Mouse (Mus musculus): Measurements from ENCODE around the gene Ugt1a9.
"Not testable (repeated sequence)": the region's sequence is repeated elsewhere in the genome, so short reads cannot be mapped to it uniquely, and the experiment has no call there.

Gene Ugt1a9

DNA sequence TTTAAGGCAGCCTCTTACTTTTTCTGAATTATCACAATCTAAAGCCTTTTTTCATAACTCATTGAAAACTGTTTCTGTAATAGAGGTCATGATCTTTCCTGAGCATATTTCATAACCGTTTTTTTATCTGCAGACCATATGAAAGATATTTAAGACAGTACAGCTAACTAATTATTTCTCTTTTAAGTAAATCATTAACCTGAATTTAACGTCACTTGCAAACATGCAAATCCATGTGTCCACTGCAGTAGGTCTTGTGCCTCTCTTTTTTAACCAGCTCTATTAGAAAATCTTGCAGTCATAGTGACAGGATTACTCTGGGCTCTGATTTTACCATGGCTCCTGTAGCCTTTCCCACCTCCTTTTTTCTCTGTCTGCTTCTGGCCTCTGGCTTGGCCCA lies at the start of gene Ugt1a9:
Ugt1a9 (plus strand) TSS at position 306 of the 400 bp plus-strand sequence.
- no peak for DNase-seq (ENCODE audit: low read depth, low spot score)

DNA sequence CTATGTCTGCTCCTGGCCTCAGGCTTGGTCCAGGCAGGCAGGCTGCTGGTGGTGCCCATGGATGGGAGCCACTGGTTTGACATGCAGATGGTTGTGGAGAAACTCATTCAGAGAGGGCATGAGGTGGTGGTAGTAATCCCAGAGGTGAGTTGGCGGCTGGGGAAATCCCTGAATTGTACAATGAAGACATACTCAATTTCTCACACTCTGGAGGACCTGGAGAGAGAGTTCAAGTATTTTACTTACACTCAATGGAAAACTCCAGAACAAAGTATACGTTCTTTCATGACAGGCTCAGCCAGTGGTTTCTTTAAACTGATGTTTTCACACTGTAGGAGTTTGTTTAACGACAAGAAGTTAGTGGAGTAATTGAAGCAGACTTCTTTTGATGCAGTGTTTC lies 45.4 kb upstream of the Ugt1a9 start:
- DNase-seq (ENCODE audit: low read depth, low spot score) = not testable (repeated sequence)

DNA sequence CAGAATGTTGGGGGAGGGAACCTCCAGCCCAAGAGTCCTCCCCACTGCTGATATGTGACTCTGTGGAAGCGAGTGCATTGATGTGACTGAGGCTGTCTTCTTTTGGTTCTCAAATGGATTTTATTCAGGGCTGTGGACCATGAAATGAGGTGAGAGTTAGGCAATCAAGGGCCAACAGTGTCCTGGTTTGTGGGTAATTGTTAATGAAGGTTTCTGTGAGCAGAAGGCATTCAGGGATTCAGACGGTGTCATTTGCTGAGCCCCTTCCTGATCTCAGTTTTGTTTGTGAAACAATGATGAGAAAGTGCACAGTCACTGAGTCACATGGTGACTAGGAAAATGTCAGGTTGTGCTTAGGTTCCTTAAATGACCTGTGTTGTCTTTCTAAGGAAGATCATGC lies 27.6 kb upstream of the Ugt1a9 start:
- DNase-seq (ENCODE audit: low read depth, low spot score) = not testable (repeated sequence)

DNA sequence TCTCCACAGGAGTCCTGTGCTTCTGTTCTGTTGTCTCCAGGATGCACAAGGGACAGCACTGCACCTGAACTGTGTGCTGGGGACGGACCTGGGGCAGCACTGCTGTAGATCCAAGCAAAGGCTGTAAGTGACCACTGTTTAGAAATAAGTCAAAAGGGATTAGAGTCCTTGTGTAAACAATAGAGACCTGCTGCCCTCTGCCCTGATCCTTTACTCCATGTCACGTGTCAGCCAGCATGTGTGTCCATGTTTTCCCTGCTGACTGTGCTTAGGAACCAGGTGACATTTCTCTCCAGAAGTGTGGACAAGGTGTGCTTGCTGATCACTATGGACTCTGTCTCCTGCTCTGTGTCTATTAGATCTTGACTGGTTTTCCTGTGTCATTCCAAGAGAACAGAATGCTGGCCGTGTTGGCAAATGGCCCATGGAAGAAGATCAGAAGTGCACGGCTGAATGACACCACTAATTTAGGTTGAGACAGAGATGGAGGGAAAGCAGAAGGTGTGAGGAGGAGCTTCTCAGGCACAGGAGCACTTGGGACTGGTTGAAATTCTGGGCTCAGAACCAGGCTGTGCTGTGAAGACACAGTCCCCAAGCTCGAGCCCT lies 25.7 kb upstream of the Ugt1a9 start:
- DNase-seq (ENCODE audit: low read depth, low spot score) = not testable (repeated sequence)

DNA sequence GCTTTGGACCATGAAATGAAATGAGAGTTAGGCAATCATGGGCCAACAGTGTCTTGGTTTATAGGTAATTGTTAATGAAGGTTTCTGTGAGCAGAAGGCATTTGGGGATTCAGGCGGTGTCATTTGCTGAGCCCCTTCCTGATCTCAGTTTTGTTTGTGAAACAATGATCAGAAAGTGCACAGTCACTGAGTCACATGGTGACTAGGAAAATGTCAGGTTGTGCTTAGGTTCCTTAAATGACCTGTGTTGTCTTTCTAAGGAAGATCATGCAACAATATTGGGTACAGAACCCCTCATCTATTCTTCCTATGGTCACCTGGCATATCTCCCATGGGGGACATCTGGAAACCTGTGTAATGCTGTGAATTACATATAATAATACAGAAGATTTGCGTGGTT lies 23.2 kb upstream of the Ugt1a9 start:
- not testable (repeated sequence) for DNase-seq (ENCODE audit: low read depth, low spot score)

DNA sequence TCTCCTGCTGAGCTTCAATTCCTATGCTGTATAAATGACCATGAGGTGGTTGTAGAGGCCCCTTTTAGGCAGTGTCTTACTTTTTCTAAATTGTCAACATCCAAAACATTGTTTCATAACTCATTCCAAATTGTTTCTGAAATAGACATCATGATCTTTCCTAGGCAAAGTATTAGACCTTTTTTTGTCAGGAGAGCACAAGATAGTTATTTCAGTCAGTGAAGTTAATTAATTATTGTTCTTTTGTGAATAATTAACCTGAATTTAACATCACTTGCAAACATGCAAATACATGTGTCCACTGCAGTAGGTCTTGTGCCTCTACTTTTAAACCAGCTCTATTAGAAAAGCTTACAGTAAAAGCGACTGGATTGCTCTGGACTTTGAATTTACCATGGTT lies 15.5 kb upstream of the Ugt1a9 start, which contains the start of gene Ugt1a10:
Ugt1a10 (plus strand) TSS at position 301 of the 400 bp plus-strand sequence.
- DNase-seq (ENCODE audit: low read depth, low spot score) = no peak

DNA sequence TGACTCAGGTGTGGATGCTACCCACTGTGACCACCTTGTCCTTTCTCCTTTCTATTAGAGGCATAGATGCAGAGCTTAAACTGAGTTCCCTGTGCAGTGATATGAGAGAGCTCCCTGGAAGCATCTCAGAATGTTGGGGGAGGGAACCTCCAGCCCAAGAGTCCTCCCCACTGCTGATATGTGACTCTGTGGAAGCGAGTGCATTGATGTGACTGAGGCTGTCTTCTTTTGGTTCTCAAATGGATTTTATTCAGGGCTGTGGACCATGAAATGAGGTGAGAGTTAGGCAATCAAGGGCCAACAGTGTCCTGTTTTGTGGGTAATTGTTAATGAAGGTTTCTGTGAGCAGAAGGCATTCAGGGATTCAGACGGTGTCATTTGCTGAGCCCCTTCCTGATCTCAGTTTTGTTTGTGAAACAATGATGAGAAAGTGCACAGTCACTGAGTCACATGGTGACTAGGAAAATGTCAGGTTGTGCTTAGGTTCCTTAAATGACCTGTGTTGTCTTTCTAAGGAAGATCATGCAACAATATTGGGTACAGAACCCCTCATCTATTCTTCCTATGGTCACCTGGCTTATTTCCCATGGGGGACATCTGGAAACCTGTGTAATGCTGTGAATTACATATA lies 4.0 kb upstream of the Ugt1a9 start:
- not testable (repeated sequence) for DNase-seq (ENCODE audit: low read depth, low spot score)

DNA sequence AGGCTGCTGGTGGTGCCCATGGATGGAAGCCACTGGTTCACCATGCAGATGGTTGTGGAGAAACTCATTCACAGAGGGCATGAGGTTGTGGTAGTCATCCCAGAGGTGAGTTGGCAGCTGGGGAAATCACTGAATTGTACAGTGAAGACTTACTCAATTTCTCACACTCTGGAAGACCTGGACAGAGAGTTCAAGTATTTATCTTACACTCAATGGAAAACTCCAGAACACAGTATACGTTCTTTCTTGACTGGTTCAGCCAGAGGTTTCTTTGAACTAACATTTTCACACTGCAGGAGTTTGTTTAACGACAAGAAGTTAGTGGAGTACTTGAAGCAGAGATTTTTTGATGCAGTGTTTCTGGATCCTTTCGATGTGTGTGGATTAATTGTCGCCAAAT lies 302 bp downstream of the Ugt1a9 start:
- no peak for DNase-seq (ENCODE audit: low read depth, low spot score)

DNA sequence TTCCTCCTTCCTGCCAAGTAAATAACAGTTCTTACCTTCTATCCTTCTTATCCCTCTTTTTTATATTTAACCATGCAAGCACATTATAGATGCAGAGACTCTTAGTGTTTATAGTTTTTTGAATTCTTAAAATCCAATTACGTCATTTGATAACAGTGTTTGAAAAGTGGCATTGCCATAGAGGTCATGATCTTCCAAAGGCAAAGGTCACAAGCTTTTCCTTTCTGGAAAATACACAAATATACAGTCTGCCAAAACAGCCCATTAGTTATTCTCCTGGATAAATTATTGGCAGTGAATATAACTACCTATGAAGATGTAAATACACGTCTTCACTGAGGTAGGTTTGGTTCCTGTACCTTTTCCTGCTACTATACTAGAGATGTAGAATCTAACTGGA lies 3.9 kb downstream of the Ugt1a9 start:
- no peak for DNase-seq (ENCODE audit: low read depth, low spot score)

DNA sequence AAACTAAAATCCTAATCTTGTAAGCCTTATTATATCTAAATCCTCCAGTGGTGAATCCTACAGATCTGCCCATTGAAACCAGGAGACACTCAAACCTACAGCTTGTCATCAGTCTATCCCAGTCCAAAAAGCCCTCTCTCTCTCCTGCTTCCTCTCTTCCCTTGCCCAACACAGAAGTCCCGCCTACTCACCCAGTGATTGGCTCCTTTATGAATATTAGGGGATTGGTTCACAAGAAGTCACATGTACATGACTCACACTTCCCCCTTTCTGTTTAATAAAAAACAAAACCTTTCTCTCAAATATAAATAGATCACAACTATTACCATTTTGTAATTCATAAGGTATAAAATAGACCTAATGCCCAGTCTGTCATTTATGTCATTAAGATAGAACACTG lies 6.5 kb downstream of the Ugt1a9 start:
- peak; percentile 47 for DNase-seq (ENCODE audit: low read depth, low spot score)

DNA sequence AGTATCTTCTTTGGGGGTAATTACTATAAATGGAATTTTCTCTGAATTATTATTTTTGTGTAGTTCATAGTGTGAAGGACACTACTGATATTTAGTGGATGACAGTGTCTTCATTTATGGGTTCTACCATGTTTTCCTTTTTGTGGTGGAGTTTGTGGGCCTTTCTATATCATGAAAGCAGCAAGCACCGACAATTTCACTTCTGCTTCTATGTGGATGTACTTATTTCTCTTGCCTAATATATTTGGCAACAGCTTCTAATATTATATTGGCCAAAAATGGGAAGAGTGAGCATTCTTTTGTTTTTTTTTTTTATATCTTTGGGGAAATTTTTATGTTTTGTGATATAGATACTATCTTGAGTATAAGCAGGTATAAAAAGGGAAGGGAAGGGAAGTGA lies 11.1 kb downstream of the Ugt1a9 start:
- DNase-seq (ENCODE audit: low read depth, low spot score) = no peak

DNA sequence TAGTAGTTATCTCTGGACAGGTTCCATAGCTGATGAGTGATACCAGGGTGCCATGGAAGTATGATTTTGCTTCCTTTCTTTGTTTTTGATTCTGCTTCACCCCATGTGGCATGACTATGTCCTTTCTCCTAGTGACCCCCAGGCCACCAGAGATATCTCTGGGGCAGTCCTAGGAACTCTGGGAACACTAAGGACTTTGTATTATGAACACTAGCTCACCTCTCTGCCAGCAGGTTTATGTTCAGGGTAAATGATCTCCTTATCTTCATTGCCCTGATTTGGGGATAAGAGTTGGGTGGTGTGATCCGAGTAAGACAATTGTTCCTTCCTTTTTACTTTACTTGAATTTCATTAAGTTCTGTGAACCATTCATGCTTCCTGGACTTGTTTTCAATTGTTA lies 15.5 kb downstream of the Ugt1a9 start:
- DNase-seq (ENCODE audit: low read depth, low spot score) = no peak

DNA sequence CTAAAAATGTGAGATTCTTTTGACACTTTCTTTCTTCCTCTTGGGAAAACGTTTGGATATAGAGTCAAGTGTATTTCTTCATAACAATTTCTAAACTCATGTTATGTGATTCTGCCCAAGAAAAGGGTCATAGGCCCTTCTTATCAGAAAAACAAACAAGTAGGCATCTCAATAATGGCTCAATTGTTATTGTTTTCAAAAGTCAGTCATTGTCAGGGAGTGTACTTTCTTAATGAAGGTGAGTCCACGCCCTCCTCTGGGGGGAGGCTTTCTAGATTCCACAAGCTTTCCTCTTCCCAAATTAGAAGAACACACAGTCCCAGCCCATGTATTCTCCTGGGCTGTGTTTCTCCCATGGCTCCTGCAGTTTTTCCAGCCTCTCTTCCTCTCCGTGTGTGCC lies 16.9 kb downstream of the Ugt1a9 start, which contains the start of gene Ugt1a8:
Ugt1a8 (plus strand) TSS at position 301 of the 400 bp plus-strand sequence.
- DNase-seq (ENCODE audit: low read depth, low spot score) = no peak

DNA sequence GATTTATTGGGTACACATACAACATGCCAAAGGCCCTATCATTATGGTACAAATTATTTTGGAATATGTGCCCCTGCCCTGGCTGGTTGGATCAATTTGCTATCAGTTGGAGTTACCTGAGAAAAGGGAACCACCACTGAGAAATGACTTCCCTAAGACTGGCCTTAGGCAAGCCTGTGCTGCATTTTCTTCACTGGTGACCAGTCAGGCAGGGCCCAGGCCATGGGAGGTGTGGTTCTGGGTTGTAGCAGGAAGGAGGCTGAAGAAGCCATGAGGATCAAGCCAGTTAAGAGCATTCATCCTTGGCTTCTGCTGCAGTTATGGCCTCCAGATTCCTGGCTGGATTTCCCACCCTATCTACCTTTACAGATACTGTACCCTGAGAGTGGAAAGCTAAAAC lies 21.7 kb downstream of the Ugt1a9 start:
- DNase-seq (ENCODE audit: low read depth, low spot score) = no peak

DNA sequence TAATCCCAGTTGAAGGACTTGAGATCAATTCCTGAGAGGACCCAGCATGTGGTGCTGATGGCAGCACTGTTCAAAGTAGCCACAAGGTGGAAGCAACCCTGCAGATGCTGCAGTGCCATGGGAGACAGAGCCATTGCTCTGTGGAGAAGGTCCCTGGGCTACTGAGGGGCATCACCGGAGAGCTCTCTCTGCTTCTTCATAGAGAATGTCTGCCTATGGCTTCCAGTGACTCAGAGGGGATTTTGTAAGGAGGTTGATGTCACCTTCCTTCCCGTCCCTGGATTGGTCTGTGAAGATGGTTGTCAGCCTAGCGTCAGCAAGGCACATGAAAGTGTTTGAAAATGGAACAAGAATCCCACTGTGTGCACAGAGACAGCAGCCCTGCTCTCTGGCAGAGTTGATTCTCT lies 23.7 kb downstream of the Ugt1a9 start:
- peak; percentile 70 for DNase-seq (ENCODE audit: low read depth, low spot score)

DNA sequence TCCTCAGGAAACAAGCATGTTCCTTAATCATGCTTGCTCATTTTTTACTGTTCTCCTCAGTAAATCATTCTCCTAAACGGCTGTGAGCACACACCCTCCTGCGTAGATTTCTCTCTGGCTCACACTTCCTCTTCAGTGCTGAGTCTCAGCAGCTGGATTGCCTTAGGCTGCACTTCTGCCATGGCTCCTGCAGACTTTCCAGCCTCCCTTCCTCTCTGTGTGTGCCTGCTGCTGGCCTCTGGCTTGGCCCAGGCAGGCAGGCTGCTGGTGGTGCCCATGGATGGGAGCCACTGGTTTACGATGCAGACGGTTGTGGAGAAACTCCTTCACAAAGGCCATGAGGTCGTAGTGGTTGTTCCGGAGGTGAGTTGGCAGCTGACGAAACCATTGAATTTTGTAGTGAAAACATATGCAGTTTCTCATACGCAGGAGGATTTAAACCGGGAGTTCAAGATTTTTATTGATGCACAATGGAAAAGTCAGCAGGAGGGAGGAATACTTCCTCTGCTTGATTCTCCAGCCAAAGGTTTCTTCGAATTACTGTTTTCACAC lies 24.4 kb downstream of the Ugt1a9 start, which contains the start of gene Ugt1a7c:
Ugt1a7c (plus strand) TSS at position 122 of the 552 bp plus-strand sequence.
- peak; percentile 35 for DNase-seq (ENCODE audit: low read depth, low spot score)

DNA sequence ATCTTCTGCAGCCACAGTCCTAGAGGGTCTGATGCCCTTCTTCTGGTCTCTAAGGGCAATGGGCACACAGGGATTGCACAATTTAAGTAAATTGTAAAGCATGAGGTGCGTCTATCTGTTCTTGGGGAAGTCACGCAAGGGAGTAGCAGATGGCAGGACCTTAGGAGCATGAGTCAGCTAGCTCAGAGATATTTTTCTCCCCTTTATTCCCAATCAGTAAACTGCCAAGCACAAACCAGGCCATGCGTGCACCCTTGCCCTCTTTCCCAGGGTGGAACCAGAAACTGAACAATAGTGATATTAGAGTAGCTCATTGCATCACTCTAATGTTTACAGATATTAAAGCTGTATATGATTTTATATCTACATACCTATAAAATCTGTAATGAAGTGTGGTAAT lies 27.9 kb downstream of the Ugt1a9 start:
- DNase-seq (ENCODE audit: low read depth, low spot score) = not testable (repeated sequence)

DNA sequence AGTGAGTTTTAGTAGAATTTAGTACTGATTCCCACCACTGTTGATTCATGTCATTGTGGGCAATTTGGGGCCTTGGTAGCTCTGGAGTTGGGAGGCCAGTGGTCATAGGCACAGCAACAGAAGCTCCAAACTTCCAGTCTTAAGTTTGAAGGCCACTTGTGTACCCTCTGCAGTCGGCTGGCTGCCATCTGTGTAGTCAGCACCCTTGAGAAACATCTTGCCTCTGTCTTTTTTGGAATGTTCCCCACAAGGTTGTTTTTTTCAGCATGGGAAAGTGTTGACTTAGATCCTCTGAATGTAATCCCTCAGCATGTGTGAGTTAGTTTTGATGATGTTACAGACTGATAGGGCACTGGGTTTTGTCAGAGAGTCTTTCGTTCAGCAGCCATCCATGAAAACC lies 29.1 kb downstream of the Ugt1a9 start:
- DNase-seq (ENCODE audit: low read depth, low spot score) = peak; percentile 58

DNA sequence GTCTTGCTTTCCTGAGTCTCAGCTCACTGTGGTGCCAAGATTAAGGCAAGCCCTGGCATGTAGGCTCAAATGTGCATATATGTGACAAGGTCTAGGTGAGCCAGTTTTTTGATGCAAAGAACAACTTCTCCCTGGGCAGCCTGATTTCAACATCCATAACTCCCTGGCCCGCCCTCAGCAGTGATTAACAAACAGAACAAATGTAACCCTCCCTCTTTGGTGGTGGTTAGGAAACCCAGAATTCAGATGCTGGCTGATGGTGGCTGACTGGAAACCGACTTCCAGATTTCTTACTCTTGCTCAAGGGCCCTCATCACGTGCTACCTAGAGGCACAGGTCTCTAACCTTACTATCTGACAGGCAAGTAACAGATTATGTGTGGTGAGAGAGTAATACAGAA lies 32.4 kb downstream of the Ugt1a9 start, which contains the start of gene Ugt1a6b:
Ugt1a6b (plus strand) TSS at position 234 of the 400 bp plus-strand sequence.
- DNase-seq (ENCODE audit: low read depth, low spot score) = peak; percentile 67

DNA sequence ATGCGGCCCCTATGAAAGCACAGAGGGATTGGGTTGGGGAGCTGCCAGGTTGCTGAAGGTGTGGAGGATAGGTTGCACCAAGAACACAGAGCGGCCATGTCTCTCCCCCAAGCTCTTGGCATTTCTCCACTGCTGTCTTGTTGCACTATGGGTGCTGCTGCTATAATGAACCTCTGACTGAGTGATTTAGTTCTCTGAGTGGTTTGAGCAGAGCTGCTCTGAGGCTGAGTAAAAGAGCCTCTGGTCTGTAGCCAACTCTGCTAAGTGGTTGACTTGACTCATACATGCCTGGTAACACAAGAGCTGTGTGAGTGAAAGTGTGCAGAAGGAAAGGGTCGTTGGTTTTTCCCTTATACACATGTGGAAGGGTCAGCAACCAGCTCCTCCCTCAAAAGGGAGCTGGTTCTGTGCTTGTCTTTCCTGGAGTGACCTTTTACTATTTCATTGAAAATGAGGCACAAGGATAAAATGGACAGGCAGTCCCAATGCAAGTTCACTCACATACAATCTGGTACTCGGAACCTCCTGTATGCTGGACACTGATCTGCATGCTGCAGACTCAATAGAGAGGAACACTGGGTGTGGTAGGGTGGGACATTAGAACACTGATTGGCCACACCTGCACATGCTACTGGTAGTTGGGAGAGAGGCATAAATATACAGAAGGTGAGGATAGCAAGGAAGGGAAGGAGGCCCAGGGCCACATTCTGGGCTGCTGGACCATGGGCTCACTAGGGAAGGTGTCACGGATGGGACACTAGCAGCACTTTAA lies 33.3 kb downstream of the Ugt1a9 start:
- peak; percentile 79 for DNase-seq (ENCODE audit: low read depth, low spot score)

DNA sequence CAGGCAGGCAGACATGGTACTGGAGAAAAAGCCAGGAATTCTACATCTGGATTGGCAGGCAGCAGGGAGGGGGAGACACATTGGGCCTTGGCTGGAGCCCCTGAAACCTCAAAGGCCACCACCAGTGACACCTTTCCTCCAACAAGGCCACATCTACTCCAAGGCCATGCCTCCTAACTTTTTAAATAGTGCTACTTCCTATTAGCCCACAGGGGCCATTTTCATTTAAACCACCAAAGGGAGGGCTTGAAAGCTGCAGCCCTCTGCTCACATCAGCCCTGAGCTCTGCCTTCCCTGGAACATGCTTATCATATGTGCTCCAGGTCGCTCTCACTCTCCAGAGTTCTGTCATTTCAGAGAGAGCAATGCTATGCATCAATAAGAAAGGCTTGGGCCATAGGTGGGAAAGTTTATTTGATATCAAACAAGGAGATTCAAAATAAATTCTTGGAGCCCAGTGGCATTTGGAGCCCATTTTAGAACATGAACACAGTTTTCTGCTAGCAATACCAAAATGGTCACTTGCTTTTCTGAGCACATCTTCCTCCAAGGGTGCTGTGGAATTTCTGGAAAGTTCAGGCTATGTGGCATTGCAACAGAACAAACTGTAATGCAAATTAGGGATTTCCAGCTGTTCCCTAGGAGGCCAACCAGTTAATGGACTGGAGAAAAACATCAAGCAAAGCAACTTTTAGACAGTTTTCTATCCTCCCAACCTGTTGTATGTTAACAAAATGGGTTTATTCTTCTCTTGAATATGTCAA lies 34.2 kb downstream of the Ugt1a9 start:
- DNase-seq (ENCODE audit: low read depth, low spot score) = no peak

Measured in 3T3-L1 (cell line).